8 mouse cellular contexts compared by ENCODE assay signal in genomic region chr17:26595448-26596167, GRCm38 (mm10). TPM values are rescaled to one million over a fixed set of nuclear protein-coding genes. Genes with fewer than 3 reads are reported as not detected.
A peak's percentile ranks its signal among the peaks of the same experiment; 100 is the strongest.
DNase-seq lines count a peak whose midpoint lies in the region; ATAC-seq and TF ChIP-seq lines count a peak whose summit lies in the region.

No protein-coding gene starts in this region.

- peaks cover 14% of the 10 kb centered on the region; the same call in 1 of the 2 replicates for H3K4me1 ChIP-seq in lung, embryonic 14.5 days (ENCODE audit: insufficient read depth)
- H3K4me1 ChIP-seq in forebrain, embryonic 12.5 days, result peaks cover 13% of the 10 kb centered on the region
- H3K4me1 ChIP-seq in kidney, embryonic 16.5 days (ENCODE audit: insufficient read depth, low read length), result peaks cover 40% of the 10 kb centered on the region

- TF ChIP-seq CTCF in lung, embryonic 14.5 days (IDR thresholded peaks at IDR 0.05; ENCODE audit: low read depth), result no peak

- no peak overlapping the region for H3K4me3 ChIP-seq in lung, embryonic 14.5 days (ENCODE audit: low read depth, low read length)
- no peak overlapping the region for H3K4me3 ChIP-seq in forebrain, embryonic 12.5 days (replicated peaks)
- no peak overlapping the region for H3K4me3 ChIP-seq in kidney, embryonic 16.5 days (ENCODE audit: low read length)
- H3K4me3 ChIP-seq in myocyte, result no peak overlapping the region

- no peak for TF ChIP-seq POLR2A in myocyte (IDR thresholded peaks at IDR 0.05; ENCODE audit: insufficient read length, low read depth)

- H3K36me3 ChIP-seq in lung, embryonic 14.5 days (ENCODE audit: insufficient read depth), result peaks cover 13% of the 10 kb centered on the region
- H3K36me3 ChIP-seq in forebrain, embryonic 12.5 days (replicated peaks), result peaks cover 20% of the 10 kb centered on the region; the same call in 1 of the 2 replicates
- peaks cover 8% of the 10 kb centered on the region for H3K36me3 ChIP-seq in kidney, embryonic 16.5 days (ENCODE audit: insufficient read depth, low read length)
- H3K36me3 ChIP-seq in myocyte (ENCODE audit: control insufficient read depth, insufficient read depth), result no peaks in the 10 kb centered on the region

- no peak overlapping the region for H3ac ChIP-seq in myocyte (ENCODE audit: control insufficient read depth, insufficient read length)

- no peak overlapping the region for H3K4me2 ChIP-seq in lung, embryonic 14.5 days
- H3K4me2 ChIP-seq in forebrain, embryonic 12.5 days, result no peak overlapping the region
- H3K4me2 ChIP-seq in kidney, embryonic 16.5 days (replicated peaks; ENCODE audit: low read depth, low read length), result no peak overlapping the region
- H3K4me2 ChIP-seq in myocyte (ENCODE audit: low read depth), result peak overlapping the region; percentile 27

- H3K9me3 ChIP-seq in lung, embryonic 14.5 days (ENCODE audit: low read depth, low read length), result no peaks in the 10 kb centered on the region
- H3K9me3 ChIP-seq in forebrain, embryonic 12.5 days, result no peaks in the 10 kb centered on the region
- no peaks in the 10 kb centered on the region for H3K9me3 ChIP-seq in kidney, embryonic 16.5 days (ENCODE audit: low read length)

- peak overlapping the region; percentile 29 for H3K9ac ChIP-seq in lung, embryonic 14.5 days
- no peak overlapping the region for H3K9ac ChIP-seq in forebrain, embryonic 12.5 days
- no peak overlapping the region for H3K9ac ChIP-seq in kidney, embryonic 16.5 days (replicated peaks; ENCODE audit: low read length)

- peak; percentile 46; the same call in 1 of the 2 replicates for ATAC-seq in lung, embryonic 14.5 days (ENCODE audit: insufficient read depth)
- ATAC-seq in forebrain, embryonic 12.5 days (ENCODE audit: low FRiP score), result no peak
- ATAC-seq in kidney, embryonic 16.5 days (ENCODE audit: low FRiP score, low TSS enrichment), result no peak

- DNase-seq in lung, embryonic 14.5 days, result peak; percentile 46
- DNase-seq in lung, postnatal 14 days, result no peak
- no peak for DNase-seq in urinary bladder, postnatal 25 days (ENCODE audit: low spot score)
- no peak for DNase-seq in left cerebral cortex, adult 18-20 months (ENCODE audit: low spot score in 2 of 2)
- DNase-seq in embryo, embryonic 10 days (ENCODE audit: low spot score), result no peak

- peak overlapping the region; percentile 83 for H3K27ac ChIP-seq in lung, embryonic 14.5 days (ENCODE audit: low read depth)
- peak overlapping the region; percentile 65; the same call in 1 of the 2 replicates for H3K27ac ChIP-seq in forebrain, embryonic 12.5 days
- H3K27ac ChIP-seq in kidney, embryonic 16.5 days (ENCODE audit: low read length), result peak overlapping the region; percentile 80

- H3K79me2 ChIP-seq in myocyte (ENCODE audit: control insufficient read depth, insufficient read depth), result peaks cover 24% of the 10 kb centered on the region

- 49% methylated on average over 7 of the region's 7 CpGs for WGBS in lung, embryonic 14.5 days
- whole genome bisulfite sequencing in forebrain, embryonic 12.5 days, result 72% methylated on average over 7 of the region's 7 CpGs
- 45% methylated on average over 7 of the region's 7 CpGs for WGBS in kidney, embryonic 16.5 days

- no peaks in the 10 kb centered on the region for H3K27me3 ChIP-seq in lung, embryonic 14.5 days (ENCODE audit: insufficient read depth, low read length)
- no peaks in the 10 kb centered on the region for H3K27me3 ChIP-seq in forebrain, embryonic 12.5 days
- H3K27me3 ChIP-seq in kidney, embryonic 16.5 days (ENCODE audit: insufficient read depth, low read length), result no peaks in the 10 kb centered on the region
- no peaks in the 10 kb centered on the region for H3K27me3 ChIP-seq in myocyte (ENCODE audit: control insufficient read depth, insufficient read depth, insufficient read length)

TF ChIP-seq in myocyte, 11 proteins besides CTCF, POLR2A, EP300 and RAD21:
- peak in 1 of 3 experiments; percentile 35 for TF ChIP-seq MYOG (IDR thresholded peaks at IDR 0.05; ENCODE audit: control insufficient read depth in 1 of 3, insufficient read depth in 1 of 3, insufficient read length in 2 of 3, low read depth in 2 of 3)
- no peak for TF ChIP-seq E2F4 (IDR thresholded peaks at IDR 0.05; ENCODE audit: insufficient read depth)
- TF ChIP-seq MYOD1 (IDR thresholded peaks at IDR 0.05; ENCODE audit: control insufficient read depth in 1 of 3, insufficient read length in 2 of 3, low read depth in 2 of 3), result no peak
- no peak for TF ChIP-seq TCF12 (IDR thresholded peaks at IDR 0.05; ENCODE audit: insufficient read depth, poor library complexity, severe bottlenecking)

RNA-seq across cellular contexts. Expression of gene Dusp1, which starts 33.7 kb away (rescaled TPM):
- 19.7 and 24.5 TPM in 2 replicates for polyA plus RNA-seq in lung, embryonic 14.5 days (2014; fragmentation: Nextera tagmentation; extraction: Ambion mirVana)
- polyA plus RNA-seq in forebrain, embryonic 12.5 days (2016; fragmentation: Nextera tagmentation; extraction: Ambion mirVana), result 39.8 and 47.2 TPM in 2 replicates
- 26.8 and 28.3 TPM in 2 replicates for polyA plus RNA-seq in kidney, embryonic 16.5 days (2015; fragmentation: Nextera tagmentation; extraction: Ambion mirVana)
- polyA plus RNA-seq in myocyte (2012; fragmentation: generic; extraction: Trizol), result 11.6 TPM
- 10 to 100 TPM; 60.7 to 61.5 TPM for total RNA-seq in left cerebral cortex, adult 18-20 months (2021)

RNA-seq across cellular contexts. Expression of gene Ergic1, which starts 34.3 kb away (rescaled TPM):
- polyA plus RNA-seq in lung, embryonic 14.5 days (2014; fragmentation: Nextera tagmentation; extraction: Ambion mirVana), result 125 and 127 TPM in 2 replicates
- 99.9 and 105 TPM in 2 replicates for polyA plus RNA-seq in forebrain, embryonic 12.5 days (2016; fragmentation: Nextera tagmentation; extraction: Ambion mirVana)
- polyA plus RNA-seq in kidney, embryonic 16.5 days (2015; fragmentation: Nextera tagmentation; extraction: Ambion mirVana), result 131 and 141 TPM in 2 replicates
- polyA plus RNA-seq in myocyte (2012; fragmentation: generic; extraction: Trizol), result 102 TPM
- total RNA-seq in left cerebral cortex, adult 18-20 months (2021), result 100 to 1,000 TPM; 150 to 155 TPM
